Mouse (Mus musculus) forebrain, embryonic 16.5 days (tissue): ENCODE data around the gene Tmem110. TPM values are rescaled to one million over a fixed set of nuclear protein-coding genes. Genes with fewer than 3 reads are reported as not detected.

Experiments used
- ATAC-seq: fragments of 200-750 bp; cut with Nextera tagmentation; 2 replicates; pipeline ENCODE4 v1.8.0; 2017; ENCODE audit warnings: mild to moderate bottlenecking, moderate library complexity
- H3K27ac ChIP-seq: fragments of 300-500 bp; sonication (generic); 2 replicates; pipeline ENCODE4 v1.5.1; 2014; ENCODE audit warnings: low read length, control low read depth
- H3K27me3 ChIP-seq: fragments of 300-500 bp; sonication (generic); replicated peaks from 2 replicates; pipeline ENCODE4 v1.6.1; 2014; ENCODE audit warnings: low read length; ENCODE audit not compliant: control insufficient read depth, insufficient read depth
- H3K36me3 ChIP-seq: fragments of 300-500 bp; sonication (generic); 2 replicates; pipeline ENCODE4 v1.6.1; 2014; ENCODE audit not compliant: control insufficient read depth, insufficient read depth
- H3K4me1 ChIP-seq: fragments of 300-500 bp; sonication (generic); replicated peaks from 2 replicates; pipeline ENCODE4 v1.6.1; 2014; ENCODE audit warnings: low read length; ENCODE audit not compliant: control insufficient read depth, insufficient read depth
- H3K4me2 ChIP-seq: fragments of 300-500 bp; sonication (generic); 2 replicates; pipeline ENCODE4 v1.6.1; 2014; ENCODE audit warnings: mild to moderate bottlenecking, low read length, control low read depth
- H3K4me3 ChIP-seq: fragments of 300-500 bp; sonication (generic); replicated peaks from 2 replicates; pipeline ENCODE4 v1.5.1; 2014; ENCODE audit warnings: mild to moderate bottlenecking, low read length, control low read depth
- H3K9ac ChIP-seq: fragments of 300-500 bp; sonication (generic); replicated peaks from 2 replicates; pipeline ENCODE4 v1.6.1; 2014; ENCODE audit warnings: low read depth, low read length, control low read depth
- H3K9me3 ChIP-seq: fragments of 300-500 bp; sonication (generic); 2 replicates; pipeline ENCODE4 v1.6.1; 2016; ENCODE audit warnings: low read length; ENCODE audit not compliant: control insufficient read depth
- WGBS: fragments of 180-500 bp; shearing (Covaris S2); extraction: QIAGEN DNeasy Blood & Tissue Kit; methylation state at CpG from one replicate; pipeline ENCODE4 v1.1.7; 2014; 5-methylcytosine and 5-hydroxymethylcytosine counted together
- polyA plus RNA-seq: library from polyadenylated mRNA; unstranded; fragments of >200 nt; fragmentation: Nextera tagmentation; extraction: Ambion mirVana; gene quantifications from 2 replicates; pipeline ENCODE4 v1.2.1, GENCODE M21; 2015

The Tmem110 gene
- 18.3 and 21.6 TPM in 2 replicates for polyA plus RNA-seq

- Histone ChIP-seq H3K27me3 (no peaks in the 10 kb centered on the region), H3K4me1 (peaks cover 16% of the 10 kb centered on the region), H3K4me3 (peak within 1 kb of the TSS; percentile 81), H3K9ac (peak within 1 kb of the TSS; percentile 94), H3K36me3 (no peaks in the 10 kb centered on the region), H3K4me2 (peak within 1 kb of the TSS; percentile 76), H3K27ac (peak within 1 kb of the TSS; percentile 58), H3K9me3 (no peaks in the 10 kb centered on the region)
- peak; percentile 98 for ATAC-seq
- under 1% methylated on average over 67 of the region's 68 CpGs for WGBS
These were observed at the start of gene Tmem110 for GRCm38 (mm10) chr14:30825476-30826131. Gene Tmem110 (plus strand): TSS chr14:30825590.

- Histone ChIP-seq H3K27ac (no peak overlapping the region), H3K9me3 (no peaks in the 10 kb centered on the region), H3K9ac (no peak overlapping the region), H3K4me3 (no peak overlapping the region), H3K4me2 (no peak overlapping the region), H3K4me1 (no peaks in the 10 kb centered on the region), H3K27me3 (no peaks in the 10 kb centered on the region), H3K36me3 (peaks cover 13% of the 10 kb centered on the region)
- 97% methylated on average over 6 of the region's 6 CpGs for WGBS
- no peak for ATAC-seq
These were observed 40.8 kb upstream of the Tmem110 start for GRCm38 (mm10) chr14:30784614-30785013.

GRCm38 (mm10) chr14:30789471-30789870 lies 35.9 kb upstream of the Tmem110 start:
- no peak overlapping the region for H3K9ac ChIP-seq
- no peak overlapping the region for H3K4me2 ChIP-seq
- no peak overlapping the region for H3K27ac ChIP-seq
- no peaks in the 10 kb centered on the region for H3K4me1 ChIP-seq
- no peaks in the 10 kb centered on the region for H3K27me3 ChIP-seq
- H3K36me3 ChIP-seq, result peaks cover 14% of the 10 kb centered on the region
- H3K4me3 ChIP-seq, result no peak overlapping the region
- WGBS, result 72% methylated on average over 1 of the region's 1 CpGs
- H3K9me3 ChIP-seq, result no peaks in the 10 kb centered on the region
- ATAC-seq, result no peak

- Histone ChIP-seq H3K36me3 (peaks cover 10% of the 10 kb centered on the region; the same call in 1 of the 2 replicates), H3K4me1 (no peaks in the 10 kb centered on the region), H3K9ac (no peak overlapping the region), H3K27me3 (no peaks in the 10 kb centered on the region), H3K27ac (no peak overlapping the region), H3K9me3 (no peaks in the 10 kb centered on the region), H3K4me2 (no peak overlapping the region), H3K4me3 (no peak overlapping the region)
- WGBS, result 89% methylated on average over 3 of the region's 3 CpGs
- no peak for ATAC-seq
These were observed 32.5 kb upstream of the Tmem110 start for GRCm38 (mm10) chr14:30792871-30793270.

GRCm38 (mm10) chr14:30801756-30802155 lies 23.6 kb upstream of the Tmem110 start:
- Histone ChIP-seq H3K9me3 (no peaks in the 10 kb centered on the region), H3K36me3 (peaks cover 9% of the 10 kb centered on the region), H3K4me1 (no peaks in the 10 kb centered on the region), H3K27ac (no peak overlapping the region), H3K4me2 (no peak overlapping the region), H3K27me3 (no peaks in the 10 kb centered on the region), H3K4me3 (no peak overlapping the region), H3K9ac (no peak overlapping the region)
- ATAC-seq, result no peak
- 98% methylated on average over 2 of the region's 2 CpGs for WGBS

GRCm38 (mm10) chr14:30821136-30821535 lies 4.3 kb upstream of the Tmem110 start:
- Histone ChIP-seq H3K4me2 (no peak overlapping the region), H3K27me3 (no peaks in the 10 kb centered on the region), H3K9ac (no peak overlapping the region), H3K9me3 (no peaks in the 10 kb centered on the region), H3K4me1 (peaks cover 5% of the 10 kb centered on the region), H3K4me3 (no peak overlapping the region), H3K27ac (no peak overlapping the region), H3K36me3 (peaks cover 11% of the 10 kb centered on the region)
- ATAC-seq, result no peak
- WGBS, result 64% methylated on average over 3 of the region's 3 CpGs

- Histone ChIP-seq H3K36me3 (no peaks in the 10 kb centered on the region), H3K9me3 (no peaks in the 10 kb centered on the region), H3K27me3 (no peaks in the 10 kb centered on the region), H3K27ac (no peak overlapping the region), H3K4me2 (no peak overlapping the region), H3K9ac (no peak overlapping the region), H3K4me3 (no peak overlapping the region), H3K4me1 (peaks cover 16% of the 10 kb centered on the region)
- no peak for ATAC-seq
- 70% methylated on average over 6 of the region's 6 CpGs for WGBS
These were observed 864 bp upstream of the Tmem110 start for GRCm38 (mm10) chr14:30824456-30824995.

GRCm38 (mm10) chr14:30825021-30825475 lies 342 bp upstream of the Tmem110 start:
- Histone ChIP-seq H3K36me3 (no peaks in the 10 kb centered on the region), H3K4me1 (peaks cover 16% of the 10 kb centered on the region), H3K4me3 (peak overlapping the region; percentile 81), H3K27me3 (no peaks in the 10 kb centered on the region), H3K4me2 (peak overlapping the region; percentile 76), H3K27ac (peak overlapping the region; percentile 58; the same call in 1 of the 2 replicates), H3K9ac (peak overlapping the region; percentile 94; the same call in 1 of the 2 replicates), H3K9me3 (no peaks in the 10 kb centered on the region)
- ATAC-seq, result 0 out of 2 replicates have a peak, but pooled peaks have one; percentile 2
- WGBS, result 37% methylated on average over 5 of the region's 5 CpGs

GRCm38 (mm10) chr14:30826174-30827140 lies 1.1 kb downstream of the Tmem110 start:
- H3K36me3 ChIP-seq, result no peaks in the 10 kb centered on the region
- peak; percentile 11; the same call in 1 of the 2 replicates for ATAC-seq
- H3K27ac ChIP-seq, result no peak overlapping the region
- no peaks in the 10 kb centered on the region for H3K27me3 ChIP-seq
- H3K9me3 ChIP-seq, result no peaks in the 10 kb centered on the region
- H3K4me2 ChIP-seq, result peak overlapping the region; percentile 76
- H3K9ac ChIP-seq, result peak overlapping the region; percentile 94
- H3K4me3 ChIP-seq, result peak overlapping the region; percentile 81
- 16% methylated on average over 17 of the region's 17 CpGs for whole genome bisulfite sequencing
- H3K4me1 ChIP-seq, result peaks cover 16% of the 10 kb centered on the region
